Mouse (Mus musculus): Measurements from ENCODE around the gene Arl5c. TPM values are rescaled to one million over a fixed set of nuclear protein-coding genes. Genes with fewer than 3 reads are reported as not detected.

Gene Arl5c
- polyA plus RNA-seq, 1 experiment from 2014 or later = 13.4 TPM

DNA sequence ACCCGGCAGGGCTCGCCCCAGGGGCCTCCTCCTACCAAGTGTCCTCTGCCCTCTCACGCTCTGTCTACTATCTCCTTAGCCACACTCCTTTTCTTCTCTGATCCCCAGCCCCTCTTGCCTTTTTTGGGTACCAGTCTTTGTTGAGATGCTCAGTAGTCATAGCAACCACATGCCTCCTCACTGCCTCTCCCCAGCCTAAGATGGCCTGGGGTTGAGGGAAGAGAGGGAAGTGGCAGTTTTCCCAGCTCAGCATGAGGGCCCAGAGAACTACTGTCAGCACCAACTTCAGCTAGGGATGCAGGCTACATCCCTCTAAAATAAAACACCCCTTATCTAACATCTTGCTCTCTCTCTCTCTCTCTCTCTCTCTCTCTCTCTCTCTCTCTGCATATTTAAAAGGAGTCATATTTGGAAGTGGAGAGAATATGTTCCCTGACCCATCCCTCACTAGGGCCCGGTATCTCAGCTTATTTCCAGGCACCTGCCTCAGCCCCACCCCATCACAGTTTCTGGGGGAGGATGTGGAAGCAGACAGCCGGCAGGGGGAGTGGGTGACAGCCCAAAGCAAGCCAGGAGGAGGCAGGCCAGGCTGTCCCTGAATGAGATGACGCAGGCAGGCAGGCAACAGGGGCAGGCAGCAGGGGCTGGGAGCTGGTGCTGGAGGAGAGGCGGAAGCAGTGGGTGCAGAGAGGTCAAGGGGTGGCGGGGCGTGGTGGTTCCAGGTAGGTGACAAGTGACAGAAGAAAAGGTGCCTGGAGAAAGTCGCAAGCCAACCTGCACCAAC lies 23.1 kb upstream of the Arl5c start:
- H3K9ac ChIP-seq = no peak overlapping the region
- H3K4me1 ChIP-seq = peaks cover 36% of the 10 kb centered on the region
- 41% methylated on average over 10 of the region's 10 CpGs for WGBS
- H3K4me3 ChIP-seq (replicated peaks) = no peak overlapping the region
- no peaks in the 10 kb centered on the region for H3K27me3 ChIP-seq (replicated peaks)
- H3K36me3 ChIP-seq = no peaks in the 10 kb centered on the region
- peak overlapping the region; percentile 3; the same call in 1 of the 2 replicates for H3K27ac ChIP-seq
- H3K9me3 ChIP-seq = no peaks in the 10 kb centered on the region
- no peak for ATAC-seq (ENCODE audit: insufficient read depth, low FRiP score, low read depth)
- H3K4me2 ChIP-seq = peak overlapping the region; percentile 19; the same call in 1 of the 2 replicates

DNA sequence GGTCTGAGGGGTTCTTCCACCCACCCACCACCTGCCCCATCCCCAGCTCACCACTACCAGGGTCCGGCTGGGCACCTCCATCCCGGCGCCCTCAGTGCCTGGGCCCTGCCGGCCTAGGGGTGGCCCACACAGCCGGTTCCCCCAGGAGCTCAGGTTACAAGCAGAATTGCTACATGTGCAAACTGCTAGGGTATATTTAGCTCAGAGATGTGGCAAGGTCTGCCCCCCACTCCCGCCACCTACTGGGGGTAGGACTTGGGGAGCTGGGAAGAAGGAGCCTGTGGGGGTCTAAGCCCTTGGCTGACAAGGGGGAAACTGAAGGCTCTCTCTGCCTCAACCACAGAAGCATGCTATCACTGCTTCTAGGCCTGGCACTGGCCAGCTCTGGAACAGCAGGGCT lies 22.2 kb upstream of the Arl5c start:
- Histone ChIP-seq H3K36me3 (no peaks in the 10 kb centered on the region), H3K9ac (no peak overlapping the region), H3K4me1 (peaks cover 33% of the 10 kb centered on the region), H3K27me3 (replicated peaks) (no peaks in the 10 kb centered on the region), H3K4me2 (no peak overlapping the region), H3K27ac (no peak overlapping the region), H3K9me3 (no peaks in the 10 kb centered on the region), H3K4me3 (replicated peaks) (no peak overlapping the region)
- WGBS = 69% methylated on average over 6 of the region's 6 CpGs
- no peak for ATAC-seq (ENCODE audit: insufficient read depth, low FRiP score, low read depth)

DNA sequence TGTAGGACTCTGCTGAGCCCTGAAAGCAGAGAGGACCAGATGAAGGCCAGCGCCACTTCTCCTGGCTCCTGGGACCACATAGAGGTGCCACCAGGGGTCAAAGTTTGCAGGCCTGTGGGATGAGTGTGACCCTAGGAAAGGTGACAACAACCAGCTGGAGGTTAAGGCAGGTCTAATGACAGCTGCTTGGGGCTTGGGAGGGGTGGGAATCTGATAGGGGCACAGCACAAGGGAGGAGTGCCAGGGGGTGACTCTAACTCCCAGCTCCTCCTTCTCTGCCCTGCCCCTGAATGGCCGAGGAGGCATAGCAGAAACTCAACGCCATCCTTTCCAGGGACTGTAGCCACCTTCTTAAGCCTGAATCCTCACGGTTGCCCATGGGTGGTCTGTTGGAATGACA lies 20.8 kb upstream of the Arl5c start:
- 64% methylated on average over 4 of the region's 4 CpGs for WGBS
- no peak for ATAC-seq (ENCODE audit: insufficient read depth, low FRiP score, low read depth)
- H3K27me3 ChIP-seq (replicated peaks) = no peaks in the 10 kb centered on the region
- no peak overlapping the region for H3K9ac ChIP-seq
- no peaks in the 10 kb centered on the region for H3K9me3 ChIP-seq
- H3K27ac ChIP-seq = no peak overlapping the region
- H3K36me3 ChIP-seq = no peaks in the 10 kb centered on the region
- peaks cover 27% of the 10 kb centered on the region for H3K4me1 ChIP-seq
- no peak overlapping the region for H3K4me3 ChIP-seq (replicated peaks)
- no peak overlapping the region for H3K4me2 ChIP-seq

DNA sequence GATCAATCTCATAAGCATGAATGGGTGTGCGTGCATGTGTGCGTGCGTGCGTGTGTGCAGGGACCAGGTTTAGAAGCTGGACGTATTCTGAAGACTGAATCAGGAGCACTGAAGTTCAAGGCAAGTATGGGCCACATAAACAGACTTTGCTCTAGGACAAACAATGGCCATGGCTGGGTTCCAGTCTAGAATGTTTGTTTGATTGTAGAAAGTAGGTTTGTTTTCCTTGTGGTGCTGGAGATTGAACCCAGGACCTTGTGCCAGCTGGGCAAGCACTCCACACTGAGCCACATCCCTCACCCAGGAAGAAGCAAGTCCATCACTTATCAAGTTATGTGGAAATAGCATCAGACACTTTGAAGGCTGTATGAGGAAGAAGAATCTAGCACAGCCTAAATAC lies 20.2 kb upstream of the Arl5c start:
- 81% methylated on average over 5 of the region's 5 CpGs for WGBS
- no peak overlapping the region for H3K4me3 ChIP-seq (replicated peaks)
- no peak for ATAC-seq (ENCODE audit: insufficient read depth, low FRiP score, low read depth)
- H3K9ac ChIP-seq = no peak overlapping the region
- H3K36me3 ChIP-seq = no peaks in the 10 kb centered on the region
- H3K4me1 ChIP-seq = peaks cover 21% of the 10 kb centered on the region
- H3K4me2 ChIP-seq = no peak overlapping the region
- no peaks in the 10 kb centered on the region for H3K9me3 ChIP-seq
- H3K27ac ChIP-seq = no peak overlapping the region
- no peaks in the 10 kb centered on the region for H3K27me3 ChIP-seq (replicated peaks)

DNA sequence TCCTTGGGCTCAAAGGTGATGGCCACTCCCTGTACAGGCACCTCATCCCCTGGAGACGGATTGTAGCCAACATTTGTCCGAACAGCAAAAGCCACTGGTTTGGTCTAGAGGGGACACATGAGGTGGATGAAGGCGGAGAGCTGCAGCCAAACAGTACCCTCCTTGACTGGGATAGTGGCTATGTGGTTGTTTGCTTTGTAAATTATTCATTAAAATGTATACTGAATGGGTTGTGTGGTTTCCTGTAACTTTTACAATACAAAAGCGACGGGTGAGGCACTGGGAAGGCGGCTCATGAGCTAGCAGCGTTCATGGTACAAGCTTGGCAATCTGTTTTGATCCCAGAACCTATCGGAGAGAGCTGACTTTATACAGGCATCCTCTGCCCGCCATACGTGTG lies 16.9 kb upstream of the Arl5c start:
- WGBS = 73% methylated on average over 10 of the region's 10 CpGs
- no peaks in the 10 kb centered on the region for H3K4me1 ChIP-seq
- no peaks in the 10 kb centered on the region for H3K27me3 ChIP-seq (replicated peaks)
- H3K9ac ChIP-seq = no peak overlapping the region
- no peak overlapping the region for H3K27ac ChIP-seq
- no peak for ATAC-seq (ENCODE audit: insufficient read depth, low FRiP score, low read depth)
- H3K4me3 ChIP-seq (replicated peaks) = no peak overlapping the region
- no peak overlapping the region for H3K4me2 ChIP-seq
- H3K36me3 ChIP-seq = no peaks in the 10 kb centered on the region
- H3K9me3 ChIP-seq = no peaks in the 10 kb centered on the region

DNA sequence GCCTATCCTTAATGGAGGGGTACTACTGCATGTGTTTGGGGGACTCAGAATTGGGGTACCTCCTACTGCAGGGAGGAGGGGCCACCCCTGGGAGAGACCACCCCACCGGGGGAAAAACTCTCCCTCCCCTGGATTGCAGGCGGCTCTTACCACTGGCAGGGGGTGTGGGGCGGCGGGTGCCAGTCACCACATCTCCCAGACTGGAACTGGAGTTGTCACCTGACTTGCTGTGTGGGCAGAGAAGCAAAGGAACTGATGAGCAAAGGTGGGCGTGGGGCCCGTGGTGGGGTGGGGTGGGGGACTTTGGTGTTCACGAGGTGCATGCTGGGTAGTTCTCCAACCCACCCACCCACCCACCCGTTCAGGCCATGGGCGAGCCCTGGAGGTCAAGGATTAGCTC lies 15.7 kb upstream of the Arl5c start:
- Histone ChIP-seq H3K9me3 (no peaks in the 10 kb centered on the region), H3K4me3 (replicated peaks) (no peak overlapping the region), H3K9ac (no peak overlapping the region), H3K36me3 (no peaks in the 10 kb centered on the region), H3K4me2 (no peak overlapping the region), H3K4me1 (no peaks in the 10 kb centered on the region), H3K27me3 (replicated peaks) (no peaks in the 10 kb centered on the region), H3K27ac (no peak overlapping the region)
- 60% methylated on average over 9 of the region's 9 CpGs for WGBS
- ATAC-seq (ENCODE audit: insufficient read depth, low FRiP score, low read depth) = no peak

DNA sequence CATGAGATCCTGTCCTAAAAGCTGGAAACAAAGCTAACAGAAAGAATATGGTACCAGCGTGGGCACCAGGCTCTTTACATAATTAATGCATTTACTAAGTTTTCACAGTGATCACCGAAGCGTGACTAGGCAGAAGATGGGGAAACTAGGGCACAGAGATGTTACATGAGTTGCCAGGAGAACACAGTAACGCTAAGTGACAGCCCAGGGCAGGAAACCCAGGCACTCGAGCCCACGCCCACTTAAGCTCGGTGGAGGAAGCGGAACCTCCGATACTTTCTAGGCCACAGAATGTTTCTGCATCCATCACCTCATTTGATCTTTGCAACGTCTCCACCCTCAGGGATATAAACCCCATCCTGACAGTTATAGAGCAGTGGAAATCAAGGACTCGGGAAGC lies 12.1 kb upstream of the Arl5c start:
- Histone ChIP-seq H3K4me3 (replicated peaks) (no peak overlapping the region), H3K9ac (no peak overlapping the region), H3K27me3 (replicated peaks) (no peaks in the 10 kb centered on the region), H3K27ac (no peak overlapping the region), H3K9me3 (no peaks in the 10 kb centered on the region), H3K36me3 (0 out of 2 replicates have a peak, but pooled peaks cover 5% of the 10 kb centered on the region), H3K4me2 (no peak overlapping the region), H3K4me1 (peaks cover 8% of the 10 kb centered on the region)
- WGBS = 78% methylated on average over 11 of the region's 11 CpGs
- ATAC-seq (ENCODE audit: insufficient read depth, low FRiP score, low read depth) = no peak

DNA sequence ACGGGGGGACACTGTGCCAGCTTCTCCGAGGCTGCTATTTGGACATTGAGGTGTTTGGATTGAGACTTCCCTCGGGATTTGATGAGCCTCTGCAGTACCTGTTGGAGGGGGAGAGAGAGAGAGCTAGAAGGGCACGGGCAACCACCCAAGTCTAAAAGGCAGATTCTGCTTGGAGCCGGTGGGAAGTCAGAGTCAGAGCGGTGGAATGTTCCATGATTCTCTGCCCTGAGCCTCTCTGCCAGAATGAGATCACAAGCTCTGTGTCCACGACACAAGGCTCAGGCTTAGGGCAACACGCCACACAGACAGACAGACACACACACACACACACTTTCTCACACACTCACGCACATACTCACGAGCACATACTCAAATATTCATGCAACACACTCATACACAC lies 9.7 kb upstream of the Arl5c start:
- no peak overlapping the region for H3K4me2 ChIP-seq
- no peak overlapping the region for H3K4me3 ChIP-seq (replicated peaks)
- H3K9me3 ChIP-seq = no peaks in the 10 kb centered on the region
- H3K27me3 ChIP-seq (replicated peaks) = peaks cover 12% of the 10 kb centered on the region; the same call in 1 of the 2 replicates
- WGBS = 72% methylated on average over 10 of the region's 10 CpGs
- H3K4me1 ChIP-seq = peaks cover 15% of the 10 kb centered on the region
- H3K27ac ChIP-seq = no peak overlapping the region
- 0 out of 2 replicates have a peak, but pooled peaks cover 5% of the 10 kb centered on the region for H3K36me3 ChIP-seq
- ATAC-seq (ENCODE audit: insufficient read depth, low FRiP score, low read depth) = no peak
- H3K9ac ChIP-seq = no peak overlapping the region

DNA sequence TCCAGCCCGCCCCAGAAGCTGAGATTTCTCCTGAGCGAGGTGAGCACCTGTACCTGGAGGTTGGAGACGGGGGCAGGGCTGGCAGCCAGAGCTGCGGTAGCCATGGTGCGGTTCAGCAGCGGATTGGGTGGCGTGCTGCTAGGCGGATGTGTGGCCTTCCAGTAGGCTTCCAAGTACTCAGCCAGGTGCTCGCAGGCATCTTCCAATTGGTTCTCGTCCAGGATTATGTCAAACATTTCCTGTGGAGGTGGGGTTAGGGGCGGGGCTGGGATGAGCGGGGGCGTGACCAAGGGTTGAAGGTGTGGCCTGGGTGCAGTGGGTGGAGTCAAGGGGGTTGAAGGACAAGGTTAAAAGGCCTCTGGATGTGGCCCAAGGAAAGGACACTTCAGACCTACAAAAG lies 9.1 kb upstream of the Arl5c start:
- H3K4me3 ChIP-seq (replicated peaks) = 0 out of 2 replicates have a peak overlapping the region, but pooled peaks have one; percentile 6
- peaks cover 15% of the 10 kb centered on the region for H3K4me1 ChIP-seq
- H3K27ac ChIP-seq = no peak overlapping the region
- H3K9ac ChIP-seq = no peak overlapping the region
- H3K9me3 ChIP-seq = no peaks in the 10 kb centered on the region
- H3K27me3 ChIP-seq (replicated peaks) = peaks cover 18% of the 10 kb centered on the region
- ATAC-seq (ENCODE audit: insufficient read depth, low FRiP score, low read depth) = peak; percentile 45; the same call in 1 of the 2 replicates
- peak overlapping the region; percentile 16; the same call in 1 of the 2 replicates for H3K4me2 ChIP-seq
- H3K36me3 ChIP-seq = 0 out of 2 replicates have a peak, but pooled peaks cover 5% of the 10 kb centered on the region
- WGBS = 52% methylated on average over 13 of the region's 13 CpGs

DNA sequence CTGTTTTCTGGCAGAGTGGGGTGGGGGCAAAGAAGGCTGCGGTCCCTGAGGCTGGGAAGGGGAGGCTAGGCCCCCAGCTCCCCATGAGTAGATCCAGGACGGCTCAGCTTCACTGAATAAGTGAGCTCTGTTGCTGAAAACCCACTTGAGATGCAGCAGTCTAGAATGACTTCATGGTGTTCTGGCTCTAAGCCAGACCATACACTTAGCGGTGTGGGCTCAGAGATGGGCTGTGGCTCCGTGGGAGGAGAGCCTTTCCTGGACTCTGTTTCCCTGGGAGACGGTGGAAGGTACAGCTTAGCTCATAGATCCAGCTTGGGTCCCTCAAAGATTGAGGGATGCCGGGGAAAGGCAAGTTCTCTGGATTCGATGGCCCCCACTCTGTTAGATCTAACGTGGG lies 8.2 kb upstream of the Arl5c start:
- H3K4me3 ChIP-seq (replicated peaks) = no peak overlapping the region
- ATAC-seq (ENCODE audit: insufficient read depth, low FRiP score, low read depth) = no peak
- H3K4me2 ChIP-seq = no peak overlapping the region
- 62% methylated on average over 8 of the region's 8 CpGs for WGBS
- H3K4me1 ChIP-seq = peaks cover 15% of the 10 kb centered on the region
- peaks cover 25% of the 10 kb centered on the region for H3K27me3 ChIP-seq (replicated peaks)
- H3K9ac ChIP-seq = no peak overlapping the region
- H3K9me3 ChIP-seq = no peaks in the 10 kb centered on the region
- 0 out of 2 replicates have a peak, but pooled peaks cover 5% of the 10 kb centered on the region for H3K36me3 ChIP-seq
- no peak overlapping the region for H3K27ac ChIP-seq

DNA sequence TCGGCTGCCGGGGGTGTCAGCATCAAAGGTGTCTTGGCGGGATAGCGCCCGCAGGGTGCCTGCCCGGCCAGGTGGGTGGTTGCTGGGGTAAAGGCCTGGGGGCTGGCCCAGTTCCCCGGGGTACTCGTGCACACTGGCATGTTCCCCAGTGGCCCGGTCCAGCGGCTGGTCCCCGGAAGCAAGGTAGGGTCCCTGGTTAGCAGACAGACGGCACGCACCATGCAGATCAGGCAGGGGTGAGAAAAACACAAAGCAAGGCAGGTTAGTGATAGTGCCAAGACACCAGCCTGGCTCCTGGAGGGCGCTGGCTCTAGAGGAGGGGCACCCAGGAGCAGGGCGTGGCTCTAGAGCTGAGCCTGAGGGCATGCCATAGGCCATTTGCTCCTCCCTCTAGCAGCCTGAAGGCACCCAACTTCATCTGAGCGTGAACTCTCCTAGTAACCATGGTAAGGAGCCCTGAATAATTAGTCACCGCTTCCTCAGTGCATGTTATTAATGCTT lies 7.2 kb upstream of the Arl5c start:
- Histone ChIP-seq H3K4me3 (replicated peaks) (0 out of 2 replicates have a peak overlapping the region, but pooled peaks have one; percentile 11), H3K9ac (no peak overlapping the region), H3K4me2 (peak overlapping the region; percentile 46), H3K9me3 (no peaks in the 10 kb centered on the region), H3K27ac (no peak overlapping the region), H3K36me3 (0 out of 2 replicates have a peak, but pooled peaks cover 5% of the 10 kb centered on the region), H3K27me3 (replicated peaks) (peaks cover 25% of the 10 kb centered on the region), H3K4me1 (peaks cover 15% of the 10 kb centered on the region)
- 50% methylated on average over 17 of the region's 17 CpGs for WGBS
- ATAC-seq (ENCODE audit: insufficient read depth, low FRiP score, low read depth) = no peak

DNA sequence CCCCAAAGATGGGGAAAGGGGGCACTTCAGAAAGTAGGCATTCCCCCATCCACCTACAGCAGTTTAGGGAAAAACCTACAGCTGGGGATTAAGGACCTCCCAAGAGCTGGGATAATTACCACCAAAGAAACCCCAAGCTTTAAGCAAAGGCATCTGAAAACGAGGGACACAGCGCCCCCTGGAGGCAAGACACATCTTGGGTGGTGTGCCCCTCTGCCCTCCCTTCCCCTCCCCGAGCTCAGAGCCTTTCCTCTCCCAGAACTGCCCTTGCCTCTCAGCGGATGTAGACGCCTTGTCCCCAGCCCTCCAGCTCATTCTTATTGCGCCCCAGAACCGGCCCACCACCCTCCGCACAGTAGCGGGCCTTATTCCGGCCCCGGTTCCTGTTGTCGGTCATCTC lies 6.6 kb upstream of the Arl5c start:
- no peak for ATAC-seq (ENCODE audit: insufficient read depth, low FRiP score, low read depth)
- Histone ChIP-seq H3K27me3 (replicated peaks) (peaks cover 25% of the 10 kb centered on the region), H3K4me3 (replicated peaks) (0 out of 2 replicates have a peak overlapping the region, but pooled peaks have one; percentile 11), H3K9me3 (no peaks in the 10 kb centered on the region), H3K4me1 (peaks cover 18% of the 10 kb centered on the region), H3K4me2 (peak overlapping the region; percentile 46), H3K36me3 (0 out of 2 replicates have a peak, but pooled peaks cover 5% of the 10 kb centered on the region), H3K9ac (no peak overlapping the region), H3K27ac (no peak overlapping the region)
- WGBS = 16% methylated on average over 12 of the region's 12 CpGs

All from stomach, embryonic 15.5 days (tissue).